Mouse (Mus musculus): Measurements from ENCODE around the gene Smim6.
A peak's percentile ranks its signal among the peaks of the same experiment; 100 is the strongest.

GRCm38 (mm10) chr11:115920110-115920818, 8.4 kb downstream of the Smim6 start:
- TF ChIP-seq CTCF (IDR thresholded peaks at IDR 0.05; ENCODE audit: low read depth) (peak; percentile 82), EP300 (IDR thresholded peaks at IDR 0.05; ENCODE audit: low read depth) (no peak)
